Comparison of ENCODE assay signal across 13 mouse cellular contexts in the genomic region with DNA sequence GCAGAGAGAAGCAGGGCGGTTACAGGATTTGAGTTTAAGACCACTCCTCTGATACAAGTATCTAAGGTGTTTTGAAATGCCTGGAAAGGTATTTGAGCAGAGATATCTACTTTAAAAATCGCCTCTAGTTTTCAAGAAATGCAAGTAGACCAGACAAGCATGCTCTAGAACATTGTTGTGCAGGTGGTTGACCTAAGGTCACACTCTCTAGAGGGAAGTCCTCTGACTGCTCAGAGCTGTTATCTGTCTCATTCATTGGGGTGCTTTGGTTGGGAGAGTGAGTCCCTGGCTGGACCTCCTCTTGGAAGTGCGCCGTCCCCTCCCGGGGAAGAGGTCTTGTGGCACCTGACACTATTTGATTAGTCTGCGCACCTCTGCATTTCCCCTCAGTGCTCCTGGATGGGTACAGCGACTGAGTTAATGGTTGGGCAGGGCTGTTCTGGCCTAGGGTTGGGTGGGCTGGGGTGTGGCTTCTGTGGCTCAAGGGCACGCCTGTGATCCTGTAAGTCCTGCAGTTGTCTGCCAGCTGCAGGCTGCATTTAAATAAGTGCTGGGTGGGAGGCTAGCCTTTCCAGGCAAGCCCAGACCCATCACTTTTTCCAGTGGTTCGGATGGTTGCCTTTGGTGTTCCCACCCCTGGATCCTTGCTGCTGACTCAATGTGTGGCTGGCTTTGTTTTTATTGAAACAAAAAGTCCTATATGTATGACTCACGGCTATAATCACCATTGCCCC.
DNase-seq lines count a peak whose midpoint lies in the region; ATAC-seq and TF ChIP-seq lines count a peak whose summit lies in the region.
"Had no signal": no experiment of that assay in that cellular context is flagged by ENCODE, and none has a peak within 500 bp of the region (broad histone marks: within the 10 kb centered on the region; RNA-seq: fewer than 3 reads in every experiment).

No protein-coding gene starts in this region.

- intact Hi-C loops in gastrocnemius, adult 2 months (cut with DNase I) = no loop called here
- intact Hi-C loops in gastrocnemius, postnatal 36 days (cut with DNase I) = no loop called here

- H3K27ac ChIP-seq in gastrocnemius, adult 2 months = peak overlapping the region; percentile 8; the same call in 1 of the 2 replicates
- peak overlapping the region; percentile 99 for H3K27ac ChIP-seq in ES-Bruce4 (ENCODE audit: insufficient read depth, low read length)
- H3K27ac ChIP-seq in embryonic facial prominence, embryonic 15.5 days (replicated peaks) = no peak overlapping the region
- H3K27ac ChIP-seq: forebrain, embryonic 12.5 days had no signal

- H3K27me3 ChIP-seq in ES-Bruce4 (ENCODE audit: control insufficient read depth, insufficient read depth, low read length, poor library complexity, severe bottlenecking) = no peaks in the 10 kb centered on the region
- no peaks in the 10 kb centered on the region for H3K27me3 ChIP-seq in embryonic facial prominence, embryonic 15.5 days
- H3K27me3 ChIP-seq: forebrain, embryonic 12.5 days had no signal

- no peak overlapping the region for H3K4me2 ChIP-seq in embryonic facial prominence, embryonic 15.5 days (replicated peaks)

- TF ChIP-seq EP300 in ES-Bruce4 (IDR thresholded peaks at IDR 0.05; ENCODE audit: insufficient read depth, low read depth, low read length) = peak; percentile 98

- no peaks in the 10 kb centered on the region for H3K9me3 ChIP-seq in ES-Bruce4 (replicated peaks; ENCODE audit: control insufficient read depth, insufficient read depth, low read length, poor library complexity, severe bottlenecking)
- H3K9me3 ChIP-seq in embryonic facial prominence, embryonic 15.5 days (replicated peaks) = no peaks in the 10 kb centered on the region
- H3K9me3 ChIP-seq: forebrain, embryonic 12.5 days had no signal

- TF ChIP-seq CTCF in gastrocnemius, adult 2 months (IDR thresholded peaks at IDR 0.05) = no peak
- TF ChIP-seq CTCF in ES-Bruce4 (IDR thresholded peaks at IDR 0.05; ENCODE audit: low read depth, low read length) = no peak

- H3K4me3 ChIP-seq in gastrocnemius, adult 2 months = no peak overlapping the region
- no peak overlapping the region for H3K4me3 ChIP-seq in ES-Bruce4 (ENCODE audit: low read depth, low read length)
- H3K4me3 ChIP-seq in embryonic facial prominence, embryonic 15.5 days (replicated peaks) = no peak overlapping the region
- H3K4me3 ChIP-seq: forebrain, embryonic 12.5 days had no signal

- ATAC-seq in embryonic facial prominence, embryonic 15.5 days (ENCODE audit: insufficient number of reproducible peaks, low FRiP score, low TSS enrichment, low read depth) = 0 out of 2 replicates have a peak, but pooled peaks have one; percentile 48

- no peaks in the 10 kb centered on the region for H3K36me3 ChIP-seq in ES-Bruce4 (ENCODE audit: control insufficient read depth, insufficient read depth, low read length, poor library complexity, severe bottlenecking)
- H3K36me3 ChIP-seq in embryonic facial prominence, embryonic 15.5 days = no peaks in the 10 kb centered on the region
- H3K36me3 ChIP-seq: forebrain, embryonic 12.5 days had no signal

- no peak for TF ChIP-seq POLR2A in ES-Bruce4 (IDR thresholded peaks at IDR 0.05; ENCODE audit: insufficient read depth, low read length)

- WGBS in embryonic facial prominence, embryonic 15.5 days = 41% methylated on average over 10 of the region's 10 CpGs

- peaks cover 9% of the 10 kb centered on the region for H3K4me1 ChIP-seq in ES-Bruce4 (ENCODE audit: control insufficient read depth, insufficient read depth, low read length)
- H3K4me1 ChIP-seq in embryonic facial prominence, embryonic 15.5 days = peaks cover 21% of the 10 kb centered on the region; the same call in 1 of the 2 replicates

- H3K9ac ChIP-seq in ES-Bruce4 (ENCODE audit: low read depth, poor library complexity, severe bottlenecking) = peak overlapping the region; percentile 59
- H3K9ac ChIP-seq in embryonic facial prominence, embryonic 15.5 days = no peak overlapping the region
- H3K9ac ChIP-seq: forebrain, embryonic 12.5 days had no signal

- DNase-seq in gastrocnemius, adult 2 months = no peak
- DNase-seq in gastrocnemius, postnatal 36 days = no peak
- DNase-seq in lung, adult 18-20 months = peak; percentile 40 to 58
- DNase-seq in lung, postnatal 14 days = no peak
- no peak for DNase-seq in adrenal gland, postnatal 14 days
- no peak for DNase-seq in B cell, adult 2 months
- DNase-seq: cerebellum, adult 18-20 months; gastrocnemius, postnatal 14 days; right cerebral cortex, postnatal 25 days; thymus, postnatal 14 days had no signal

Comparison
In these comparisons a context has a peak if more than half of its experiments do, and no peak if none do; other contexts are left out.
1. DNase-seq: peak in lung, adult 18-20 months (2 of 2); none in gastrocnemius, adult 2 months (single experiment), gastrocnemius, postnatal 36 days (0 of 2), lung, postnatal 14 days (single experiment), adrenal gland, postnatal 14 days (single experiment) and B cell, adult 2 months (0 of 2).